Mouse (Mus musculus) urinary bladder, postnatal 14 days (tissue): ENCODE measurements around the gene Rab5if.
"Not testable (repeated sequence)": the region's sequence is repeated elsewhere in the genome, so short reads cannot be mapped to it uniquely, and the experiment has no call there.

Source experiments
- DNase-seq: peaks from one replicate; pipeline ENCODE4 v3.0.0; 2021; ENCODE audit warnings: low spot score

Rab5if gene

GRCm38 (mm10) chr2:156862772-156863486 lies at the start of gene Rab5if:
Rab5if (plus strand) TSS chr2:156863128.
- DNase-seq: peak; percentile 98

- peak; percentile 14 for DNase-seq
Observed at GRCm38 (mm10) chr2:156814344-156814801, 48.6 kb upstream of the Rab5if start.

- no peak for DNase-seq
Observed at GRCm38 (mm10) chr2:156814893-156815292, 48.0 kb upstream of the Rab5if start.

GRCm38 (mm10) chr2:156815412-156815811 lies 47.5 kb upstream of the Rab5if start:
- DNase-seq: no peak

- DNase-seq: no peak
Observed at GRCm38 (mm10) chr2:156816116-156816515, 46.8 kb upstream of the Rab5if start.

- not testable (repeated sequence) for DNase-seq
Observed at GRCm38 (mm10) chr2:156825128-156825527, 37.8 kb upstream of the Rab5if start.

GRCm38 (mm10) chr2:156834336-156834735 lies 28.6 kb upstream of the Rab5if start:
- DNase-seq: no peak

- no peak for DNase-seq
Observed at GRCm38 (mm10) chr2:156838839-156839238, 24.1 kb upstream of the Rab5if start.

GRCm38 (mm10) chr2:156839319-156840191 lies 23.4 kb upstream of the Rab5if start, which contains the start of gene Tgif2:
Tgif2 (plus strand) TSS chr2:156840007.
- DNase-seq: peak; percentile 75

GRCm38 (mm10) chr2:156840301-156841027 lies 22.5 kb upstream of the Rab5if start:
- peak; percentile 17 for DNase-seq

- DNase-seq: peak; percentile 57
Observed at GRCm38 (mm10) chr2:156841028-156841840, 21.7 kb upstream of the Rab5if start.

- peak; percentile 53 for DNase-seq
Observed at GRCm38 (mm10) chr2:156841841-156842706, 20.9 kb upstream of the Rab5if start.

GRCm38 (mm10) chr2:156842711-156843110 lies 20.2 kb upstream of the Rab5if start:
- no peak for DNase-seq

- no peak for DNase-seq
Observed at GRCm38 (mm10) chr2:156843331-156843730, 19.6 kb upstream of the Rab5if start.

- DNase-seq: peak; percentile 44
Observed at GRCm38 (mm10) chr2:156844715-156845114, 18.2 kb upstream of the Rab5if start.

GRCm38 (mm10) chr2:156847653-156848052 lies 15.3 kb upstream of the Rab5if start:
- no peak for DNase-seq

GRCm38 (mm10) chr2:156848526-156849182 lies 14.3 kb upstream of the Rab5if start:
- no peak for DNase-seq

- no peak for DNase-seq
Observed at GRCm38 (mm10) chr2:156850505-156850904, 12.4 kb upstream of the Rab5if start.

GRCm38 (mm10) chr2:156853584-156853983 lies 9.3 kb upstream of the Rab5if start:
- DNase-seq: not testable (repeated sequence)
